Mouse (Mus musculus) heart, embryonic 13.5 days (tissue): ENCODE data around the gene Cdan1. TPM values are rescaled to one million over a fixed set of nuclear protein-coding genes. Genes with fewer than 3 reads are reported as not detected.

ENCODE experiments used
- ATAC-seq: fragments of 200-750 bp; cut with Nextera tagmentation; 2 replicates; pipeline ENCODE4 v1.8.0; 2017; ENCODE audit warnings: moderate TSS enrichment; ENCODE audit not compliant: insufficient number of reproducible peaks, low FRiP score, low TSS enrichment; ENCODE audit errors: extremely low read depth
- H3K27ac ChIP-seq: fragments of 300-500 bp; sonication (generic); replicated peaks from 2 replicates; pipeline ENCODE4 v1.5.1; 2015; ENCODE audit warnings: moderate library complexity, mild to moderate bottlenecking, inconsistent platforms
- H3K27me3 ChIP-seq: fragments of 300-500 bp; sonication (generic); replicated peaks from 2 replicates; pipeline ENCODE4 v1.6.1; 2015; ENCODE audit warnings: mild to moderate bottlenecking, inconsistent platforms
- H3K36me3 ChIP-seq: fragments of 300-500 bp; sonication (generic); 2 replicates; pipeline ENCODE4 v1.6.1; 2015; ENCODE audit warnings: mild to moderate bottlenecking, inconsistent platforms
- H3K4me1 ChIP-seq: fragments of 300-500 bp; sonication (generic); 2 replicates; pipeline ENCODE4 v1.6.1; 2015; ENCODE audit warnings: inconsistent platforms
- H3K4me2 ChIP-seq: fragments of 300-500 bp; sonication (generic); 2 replicates; pipeline ENCODE4 v1.6.1; 2015; ENCODE audit warnings: inconsistent platforms, mild to moderate bottlenecking, moderate library complexity
- H3K4me3 ChIP-seq: fragments of 300-500 bp; sonication (generic); 2 replicates; pipeline ENCODE4 v1.5.1; 2015; ENCODE audit warnings: moderate library complexity, mild to moderate bottlenecking, inconsistent platforms
- H3K9ac ChIP-seq: fragments of 300-500 bp; sonication (generic); 2 replicates; pipeline ENCODE4 v1.6.1; 2015; ENCODE audit warnings: inconsistent platforms, mild to moderate bottlenecking, moderate library complexity
- H3K9me3 ChIP-seq: fragments of 300-500 bp; sonication (generic); 2 replicates; pipeline ENCODE4 v1.6.1; 2016; ENCODE audit warnings: inconsistent platforms
- WGBS: fragments of 180-500 bp; shearing (Covaris S2); methylation state at CpG from one replicate; pipeline ENCODE4 v1.1.7; 2015; ENCODE audit warnings: mixed read lengths; 5-methylcytosine and 5-hydroxymethylcytosine counted together
- polyA plus RNA-seq: library from polyadenylated mRNA; unstranded; fragments of >200 nt; fragmentation: Nextera tagmentation; extraction: Ambion mirVana; gene quantifications from 2 replicates; pipeline ENCODE4 v1.2.1, GENCODE M21; 2015

Cdan1 gene
- polyA plus RNA-seq, 1 experiment from 2014 or later = 5.3 TPM

- H3K36me3 ChIP-seq = no peaks in the 10 kb centered on the region
- 35% methylated on average over 1 of the region's 1 CpGs for WGBS
- no peak overlapping the region for H3K9ac ChIP-seq
- H3K9me3 ChIP-seq = no peaks in the 10 kb centered on the region
- H3K27me3 ChIP-seq = no peaks in the 10 kb centered on the region
- H3K27ac ChIP-seq = no peak overlapping the region
- no peak overlapping the region for H3K4me2 ChIP-seq
- no peak for ATAC-seq
- H3K4me1 ChIP-seq = peaks cover 14% of the 10 kb centered on the region
- no peak overlapping the region for H3K4me3 ChIP-seq
These were observed 2.7 kb upstream of the Cdan1 start for GRCm38 (mm10) chr2:120852626-120853025.

GRCm38 (mm10) chr2:120850424-120851082, 625 bp upstream of the Cdan1 start, which contains the start of gene Ttbk2:
Gene Ttbk2, minus strand, starts transcription at chr2:120850604.
- Histone ChIP-seq H3K9me3 (no peaks in the 10 kb centered on the region), H3K4me3 (peak within 1 kb of the TSS; percentile 79), H3K36me3 (no peaks in the 10 kb centered on the region), H3K4me2 (peak within 1 kb of the TSS; percentile 80), H3K27ac (peak within 1 kb of the TSS; percentile 65), H3K4me1 (peaks cover 14% of the 10 kb centered on the region), H3K9ac (peak within 1 kb of the TSS; percentile 91), H3K27me3 (no peaks in the 10 kb centered on the region)
- under 1% methylated on average over 39 of the region's 39 CpGs for WGBS
- ATAC-seq = peak; percentile 100

GRCm38 (mm10) chr2:120845280-120845679, 4.6 kb downstream of the Cdan1 start:
- Histone ChIP-seq H3K9ac (no peak overlapping the region), H3K36me3 (no peaks in the 10 kb centered on the region), H3K4me1 (peaks cover 21% of the 10 kb centered on the region), H3K4me2 (no peak overlapping the region), H3K9me3 (no peaks in the 10 kb centered on the region), H3K27ac (no peak overlapping the region), H3K27me3 (no peaks in the 10 kb centered on the region), H3K4me3 (no peak overlapping the region)
- WGBS = 91% methylated on average over 1 of the region's 1 CpGs
- ATAC-seq = no peak

GRCm38 (mm10) chr2:120843990-120844389, 5.9 kb downstream of the Cdan1 start:
- Histone ChIP-seq H3K36me3 (no peaks in the 10 kb centered on the region), H3K4me3 (no peak overlapping the region), H3K9me3 (no peaks in the 10 kb centered on the region), H3K27me3 (no peaks in the 10 kb centered on the region), H3K9ac (no peak overlapping the region), H3K4me1 (peaks cover 20% of the 10 kb centered on the region), H3K27ac (no peak overlapping the region), H3K4me2 (no peak overlapping the region)
- 42% methylated on average over 4 of the region's 4 CpGs for WGBS
- ATAC-seq = no peak

- no peaks in the 10 kb centered on the region for H3K27me3 ChIP-seq
- H3K9ac ChIP-seq = no peak overlapping the region
- H3K4me1 ChIP-seq = peaks cover 20% of the 10 kb centered on the region
- no peak overlapping the region for H3K4me2 ChIP-seq
- H3K27ac ChIP-seq = no peak overlapping the region
- 82% methylated on average over 1 of the region's 1 CpGs for WGBS
- H3K9me3 ChIP-seq = no peaks in the 10 kb centered on the region
- no peaks in the 10 kb centered on the region for H3K36me3 ChIP-seq
- ATAC-seq = no peak
- H3K4me3 ChIP-seq = no peak overlapping the region
These were observed 8.7 kb downstream of the Cdan1 start for GRCm38 (mm10) chr2:120841211-120841610.

- Histone ChIP-seq H3K4me2 (no peak overlapping the region), H3K27me3 (no peaks in the 10 kb centered on the region), H3K9me3 (no peaks in the 10 kb centered on the region), H3K4me1 (peaks cover 9% of the 10 kb centered on the region), H3K27ac (no peak overlapping the region), H3K4me3 (no peak overlapping the region), H3K36me3 (peaks cover 12% of the 10 kb centered on the region), H3K9ac (no peak overlapping the region)
- no peak for ATAC-seq
- WGBS = 94% methylated on average over 4 of the region's 4 CpGs
These were observed 14.8 kb downstream of the Cdan1 start for GRCm38 (mm10) chr2:120835167-120835566.

GRCm38 (mm10) chr2:120826936-120827638, 22.8 kb downstream of the Cdan1 start:
- ATAC-seq = no peak
- WGBS = 49% methylated on average over 1 of the region's 1 CpGs
- Histone ChIP-seq H3K4me2 (no peak overlapping the region), H3K9me3 (no peaks in the 10 kb centered on the region), H3K4me1 (0 out of 2 replicates have a peak, but pooled peaks cover 2% of the 10 kb centered on the region), H3K9ac (no peak overlapping the region), H3K4me3 (no peak overlapping the region), H3K36me3 (peaks cover 12% of the 10 kb centered on the region; the same call in 1 of the 2 replicates), H3K27me3 (no peaks in the 10 kb centered on the region), H3K27ac (no peak overlapping the region)

- H3K9ac ChIP-seq = no peak overlapping the region
- H3K27me3 ChIP-seq = no peaks in the 10 kb centered on the region
- H3K4me3 ChIP-seq = no peak overlapping the region
- no peaks in the 10 kb centered on the region for H3K4me1 ChIP-seq
- no peak for ATAC-seq
- no peaks in the 10 kb centered on the region for H3K9me3 ChIP-seq
- no peak overlapping the region for H3K4me2 ChIP-seq
- H3K36me3 ChIP-seq = peaks cover 53% of the 10 kb centered on the region
- no peak overlapping the region for H3K27ac ChIP-seq
- WGBS = 87% methylated on average over 2 of the region's 2 CpGs
These were observed 79.5 kb downstream of the Cdan1 start for GRCm38 (mm10) chr2:120770265-120770935.

GRCm38 (mm10) chr2:120761922-120762321, 88.0 kb downstream of the Cdan1 start:
- Histone ChIP-seq H3K36me3 (peaks cover 54% of the 10 kb centered on the region), H3K9me3 (no peaks in the 10 kb centered on the region), H3K4me3 (no peak overlapping the region), H3K4me2 (no peak overlapping the region), H3K9ac (no peak overlapping the region), H3K27ac (no peak overlapping the region), H3K27me3 (no peaks in the 10 kb centered on the region), H3K4me1 (no peaks in the 10 kb centered on the region)
- ATAC-seq = no peak

GRCm38 (mm10) chr2:120748041-120748440, 101.9 kb downstream of the Cdan1 start:
- 77% methylated on average over 2 of the region's 2 CpGs for WGBS
- Histone ChIP-seq H3K9ac (no peak overlapping the region), H3K27me3 (no peaks in the 10 kb centered on the region)

GRCm38 (mm10) chr2:120745496-120745895, 104.4 kb downstream of the Cdan1 start:
- Histone ChIP-seq H3K27ac (no peak overlapping the region), H3K4me1 (peaks cover 6% of the 10 kb centered on the region; the same call in 1 of the 2 replicates), H3K9me3 (no peaks in the 10 kb centered on the region), H3K9ac (no peak overlapping the region), H3K4me3 (no peak overlapping the region), H3K27me3 (no peaks in the 10 kb centered on the region), H3K36me3 (peaks cover 75% of the 10 kb centered on the region), H3K4me2 (no peak overlapping the region)
- WGBS = 84% methylated on average over 1 of the region's 1 CpGs
- ATAC-seq = no peak

More at GRCm38 (mm10) chr2:120748041-120748440, 101.9 kb downstream of the Cdan1 start:
- H3K36me3 ChIP-seq = peaks cover 68% of the 10 kb centered on the region
- no peaks in the 10 kb centered on the region for H3K9me3 ChIP-seq
- ATAC-seq = no peak
- peaks cover 6% of the 10 kb centered on the region; the same call in 1 of the 2 replicates for H3K4me1 ChIP-seq
- H3K4me2 ChIP-seq = no peak overlapping the region
- H3K4me3 ChIP-seq = no peak overlapping the region
- H3K27ac ChIP-seq = no peak overlapping the region
